Mouse (Mus musculus) forebrain, embryonic 11.5 days (tissue): ENCODE measurements around the gene Lrrk1. TPM values are rescaled to one million over a fixed set of nuclear protein-coding genes. Genes with fewer than 3 reads are reported as not detected.

Experiments used
- ATAC-seq: fragments of 200-750 bp; cut with Nextera tagmentation; replicated peaks from 2 replicates; pipeline ENCODE4 v1.8.0; 2017; ENCODE audit warnings: moderate TSS enrichment; ENCODE audit not compliant: low FRiP score
- DNase-seq: peaks from one replicate; pipeline ENCODE4 v3.0.0-alpha.2; 2017; ENCODE audit warnings: low spot score
- H3K27ac ChIP-seq: fragments of 300-500 bp; sonication (generic); 2 replicates; pipeline ENCODE4 v1.5.1; 2014; ENCODE audit warnings: low read depth, low read length
- H3K27me3 ChIP-seq: fragments of 300-500 bp; sonication (generic); 2 replicates; pipeline ENCODE4 v1.6.1; 2014; ENCODE audit warnings: mild to moderate bottlenecking, low read length, mixed read lengths; ENCODE audit not compliant: control insufficient read depth, insufficient read depth
- H3K36me3 ChIP-seq: fragments of 300-500 bp; sonication (generic); 2 replicates; pipeline ENCODE4 v1.6.1; 2014; ENCODE audit warnings: mild to moderate bottlenecking, low read length, moderate library complexity, mixed read lengths; ENCODE audit not compliant: control insufficient read depth, insufficient read depth
- H3K4me1 ChIP-seq: fragments of 300-500 bp; sonication (generic); replicated peaks from 2 replicates; pipeline ENCODE4 v1.6.1; 2014; ENCODE audit warnings: low read length, mixed read lengths; ENCODE audit not compliant: control insufficient read depth, insufficient read depth
- H3K4me2 ChIP-seq: fragments of 300-500 bp; sonication (generic); 2 replicates; pipeline ENCODE4 v1.6.1; 2014; ENCODE audit warnings: low read depth, mild to moderate bottlenecking, low read length, moderate library complexity, mixed read lengths; ENCODE audit not compliant: severe bottlenecking
- H3K4me3 ChIP-seq: fragments of 300-500 bp; sonication (generic); 2 replicates; pipeline ENCODE4 v1.5.1; 2014; ENCODE audit warnings: low read depth, low read length
- H3K9ac ChIP-seq: fragments of 300-500 bp; sonication (generic); 2 replicates; pipeline ENCODE4 v1.6.1; 2014; ENCODE audit warnings: low read length
- H3K9me3 ChIP-seq: fragments of 300-500 bp; sonication (generic); 2 replicates; pipeline ENCODE4 v1.6.1; 2016; ENCODE audit warnings: low read length, mixed read lengths; ENCODE audit not compliant: control insufficient read depth
- WGBS: fragments of 180-500 bp; shearing (Covaris S2); extraction: QIAGEN DNeasy Blood & Tissue Kit; methylation state at CpG from one replicate; pipeline ENCODE4 v1.1.7; 2014; 5-methylcytosine and 5-hydroxymethylcytosine counted together
- polyA plus RNA-seq: library from polyadenylated mRNA; unstranded; fragments of >200 nt; fragmentation: Nextera tagmentation; extraction: Ambion mirVana; gene quantifications from 2 replicates; pipeline ENCODE4 v1.2.1, GENCODE M21; 2014

The Lrrk1 gene
- polyA plus RNA-seq, 1 experiment from 2014 or later, result 3.3 TPM

GRCm38 (mm10) chr7:66388621-66389532 lies 727 bp upstream of the Lrrk1 start:
- Histone ChIP-seq H3K27ac (no peak overlapping the region), H3K9ac (peak overlapping the region; percentile 72; the same call in 1 of the 2 replicates)
- DNase-seq, result peak; percentile 75

GRCm38 (mm10) chr7:66387419-66387812 lies 734 bp downstream of the Lrrk1 start:
- H3K9me3 ChIP-seq, result no peaks in the 10 kb centered on the region
- DNase-seq, result peak; percentile 58
- no peaks in the 10 kb centered on the region for H3K36me3 ChIP-seq
- H3K4me3 ChIP-seq, result peak overlapping the region; percentile 56
- peak overlapping the region; percentile 72 for H3K9ac ChIP-seq
- H3K4me1 ChIP-seq, result peaks cover 5% of the 10 kb centered on the region
- peak overlapping the region; percentile 99 for H3K4me2 ChIP-seq
- no peak for ATAC-seq
- H3K27me3 ChIP-seq, result no peaks in the 10 kb centered on the region; the same call in 1 of the 2 replicates
- no peak overlapping the region for H3K27ac ChIP-seq
- 2% methylated on average over 13 of the region's 13 CpGs for WGBS

More at GRCm38 (mm10) chr7:66388621-66389532, 727 bp upstream of the Lrrk1 start:
- peak; percentile 73; the same call in 1 of the 2 replicates for ATAC-seq
- H3K4me3 ChIP-seq, result peak overlapping the region; percentile 56
- peak overlapping the region; percentile 99 for H3K4me2 ChIP-seq
- WGBS, result 12% methylated on average over 28 of the region's 28 CpGs
- peaks cover 5% of the 10 kb centered on the region for H3K4me1 ChIP-seq
- H3K36me3 ChIP-seq, result no peaks in the 10 kb centered on the region
- H3K27me3 ChIP-seq, result no peaks in the 10 kb centered on the region; the same call in 1 of the 2 replicates
- H3K9me3 ChIP-seq, result no peaks in the 10 kb centered on the region

GRCm38 (mm10) chr7:66386411-66386810 lies 1.7 kb downstream of the Lrrk1 start:
- Histone ChIP-seq H3K4me3 (no peak overlapping the region), H3K36me3 (no peaks in the 10 kb centered on the region), H3K27ac (no peak overlapping the region), H3K27me3 (no peaks in the 10 kb centered on the region; the same call in 1 of the 2 replicates), H3K9ac (no peak overlapping the region), H3K4me2 (no peak overlapping the region), H3K4me1 (peaks cover 5% of the 10 kb centered on the region), H3K9me3 (no peaks in the 10 kb centered on the region)
- 93% methylated on average over 6 of the region's 6 CpGs for WGBS
- no peak for ATAC-seq
- DNase-seq, result no peak

GRCm38 (mm10) chr7:66385826-66386225 lies 2.3 kb downstream of the Lrrk1 start:
- Histone ChIP-seq H3K9me3 (no peaks in the 10 kb centered on the region), H3K4me2 (no peak overlapping the region), H3K36me3 (no peaks in the 10 kb centered on the region), H3K27ac (no peak overlapping the region), H3K4me3 (no peak overlapping the region), H3K4me1 (peaks cover 5% of the 10 kb centered on the region), H3K27me3 (no peaks in the 10 kb centered on the region; the same call in 1 of the 2 replicates), H3K9ac (no peak overlapping the region)
- WGBS, result 95% methylated on average over 12 of the region's 12 CpGs
- DNase-seq (no peak), ATAC-seq (no peak)

GRCm38 (mm10) chr7:66384891-66385290 lies 3.3 kb downstream of the Lrrk1 start:
- Histone ChIP-seq H3K9me3 (no peaks in the 10 kb centered on the region), H3K4me3 (no peak overlapping the region), H3K4me1 (peaks cover 5% of the 10 kb centered on the region), H3K9ac (no peak overlapping the region), H3K27me3 (no peaks in the 10 kb centered on the region; the same call in 1 of the 2 replicates), H3K36me3 (no peaks in the 10 kb centered on the region), H3K27ac (no peak overlapping the region), H3K4me2 (no peak overlapping the region)
- 93% methylated on average over 8 of the region's 8 CpGs for WGBS
- DNase-seq, result no peak
- no peak for ATAC-seq

GRCm38 (mm10) chr7:66384213-66384612 lies 3.9 kb downstream of the Lrrk1 start:
- Histone ChIP-seq H3K27ac (no peak overlapping the region), H3K36me3 (no peaks in the 10 kb centered on the region), H3K4me2 (no peak overlapping the region), H3K9me3 (no peaks in the 10 kb centered on the region), H3K4me3 (no peak overlapping the region), H3K4me1 (peaks cover 5% of the 10 kb centered on the region), H3K9ac (no peak overlapping the region), H3K27me3 (no peaks in the 10 kb centered on the region; the same call in 1 of the 2 replicates)
- ATAC-seq (no peak), DNase-seq (no peak)
- 87% methylated on average over 5 of the region's 5 CpGs for WGBS

- no peaks in the 10 kb centered on the region for H3K4me1 ChIP-seq
- no peak overlapping the region for H3K27ac ChIP-seq
- H3K4me2 ChIP-seq, result no peak overlapping the region
- no peak for DNase-seq
- no peak overlapping the region for H3K4me3 ChIP-seq
- H3K9me3 ChIP-seq, result no peaks in the 10 kb centered on the region
- 87% methylated on average over 10 of the region's 10 CpGs for WGBS
- H3K36me3 ChIP-seq, result no peaks in the 10 kb centered on the region
- no peak overlapping the region for H3K9ac ChIP-seq
- H3K27me3 ChIP-seq, result no peaks in the 10 kb centered on the region
- no peak for ATAC-seq
Observed at GRCm38 (mm10) chr7:66376560-66376959, 11.6 kb downstream of the Lrrk1 start.

- H3K4me1 ChIP-seq, result no peaks in the 10 kb centered on the region
- ATAC-seq (no peak), DNase-seq (no peak)
- 81% methylated on average over 4 of the region's 4 CpGs for WGBS
- no peak overlapping the region for H3K9ac ChIP-seq
- H3K4me2 ChIP-seq, result no peak overlapping the region
- H3K27me3 ChIP-seq, result no peaks in the 10 kb centered on the region
- no peak overlapping the region for H3K27ac ChIP-seq
- H3K36me3 ChIP-seq, result no peaks in the 10 kb centered on the region
- H3K4me3 ChIP-seq, result no peak overlapping the region
- no peaks in the 10 kb centered on the region for H3K9me3 ChIP-seq
Observed at GRCm38 (mm10) chr7:66375736-66376135, 12.4 kb downstream of the Lrrk1 start.
